Mouse (Mus musculus) liver, postnatal 0 days (tissue): ENCODE data around the gene D3Ertd751e.

Experiments used
- CTCF ChIP-seq: sonication (generic); IDR thresholded peaks from 2 replicates; pipeline ENCODE4 v1.5.1; 2016; ENCODE audit warnings: antibody characterized with exemption, low read depth
- EP300 ChIP-seq: IDR thresholded peaks from 2 replicates; pipeline ENCODE4 v1.6.1; 2016; ENCODE audit warnings: antibody characterized with exemption, low read depth, mild to moderate bottlenecking

DNA sequence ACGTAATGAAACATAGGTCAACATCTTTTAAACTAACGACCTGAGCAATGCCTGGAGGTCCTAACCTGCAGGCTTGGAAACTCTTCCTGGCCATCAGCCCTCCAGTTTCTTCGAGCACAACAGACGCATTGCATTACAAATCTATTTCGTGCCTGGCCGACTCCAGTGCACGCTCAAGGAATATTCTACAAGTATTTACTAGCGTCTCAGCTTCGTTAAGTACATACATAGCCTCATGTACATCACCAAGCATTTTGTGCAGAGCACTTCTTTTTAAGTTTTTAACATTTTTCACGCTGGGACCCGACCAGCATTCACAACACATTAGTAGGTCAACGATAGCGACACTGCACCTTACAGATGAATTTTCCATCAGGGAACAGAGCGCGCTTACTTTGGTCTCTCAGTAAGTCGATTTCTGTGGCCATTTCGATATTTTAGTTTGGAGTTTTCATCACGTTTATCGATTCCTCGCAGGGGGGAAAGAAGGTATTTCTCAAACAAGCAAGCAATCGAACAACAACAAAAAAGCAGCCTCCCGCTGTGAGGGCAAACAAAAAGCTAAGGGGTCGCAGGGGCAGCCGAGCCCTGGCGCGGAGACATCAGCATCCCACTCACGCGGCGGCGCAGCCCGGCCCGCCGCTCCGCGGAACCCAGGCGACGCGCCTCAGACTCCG lies 672 bp upstream of the D3Ertd751e start:
- TF ChIP-seq CTCF (no peak), EP300 (0 out of 2 replicates have a peak, but pooled peaks have one; percentile 15)
